Mouse (Mus musculus) testis, adult 2 months (tissue): Measurements from ENCODE around the gene H2afv.

Experiments used
- CTCF ChIP-seq: fragments of 200-500 bp; IDR thresholded peaks from 2 replicates; pipeline ENCODE4 v1.5.1; 2012; ENCODE audit warnings: low read depth, mild to moderate bottlenecking, inconsistent platforms, low read length, moderate library complexity; ENCODE audit not compliant: control insufficient read depth, insufficient read depth, insufficient replicate concordance
- POLR2A ChIP-seq: fragments of 200-500 bp; IDR thresholded peaks from 2 replicates; pipeline ENCODE4 v1.6.1; 2012; ENCODE audit warnings: low read depth, mild to moderate bottlenecking, inconsistent platforms, low read length, moderate library complexity; ENCODE audit not compliant: control insufficient read depth

- TF ChIP-seq CTCF (no peak), POLR2A (no peak)
Measured at GRCm38 (mm10) chr11:6443102-6443501, 1.1 kb downstream of the H2afv start.
